Mouse (Mus musculus): Measurements from ENCODE around the gene Klf7. TPM values are rescaled to one million over a fixed set of nuclear protein-coding genes. Genes with fewer than 3 reads are reported as not detected.
A peak's percentile ranks its signal among the peaks of the same experiment; 100 is the strongest.

The Klf7 gene
- total RNA-seq, 2 experiments from 2014 or later = 77.8 to 78.3 TPM

- DNase-seq (ENCODE audit: low spot score in 2 of 2) = peak; percentile 28 to 51
Observed at GRCm38 (mm10) chr1:64066320-64067254, 55.5 kb downstream of the Klf7 start.

DNA sequence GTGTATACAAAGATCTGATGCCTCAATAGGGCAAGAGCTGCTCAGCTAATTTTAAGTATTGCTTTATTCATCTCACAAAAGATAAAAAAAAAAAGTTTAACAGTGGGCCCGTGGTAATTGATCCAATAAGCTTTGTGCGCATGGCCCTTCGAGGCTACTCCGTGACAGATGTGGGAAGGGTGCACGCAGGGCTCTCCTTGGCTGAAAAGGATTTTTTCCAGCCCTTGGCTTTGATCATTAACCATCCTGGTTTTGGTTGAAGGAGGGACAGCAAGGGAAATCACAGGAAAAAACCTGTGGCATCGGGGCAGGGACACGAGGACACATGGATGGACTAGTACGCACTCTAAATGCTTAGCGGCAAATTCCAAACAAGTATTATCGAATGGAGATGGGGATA lies 60.6 kb downstream of the Klf7 start:
- DNase-seq (ENCODE audit: low spot score in 2 of 2) = no peak

DNA sequence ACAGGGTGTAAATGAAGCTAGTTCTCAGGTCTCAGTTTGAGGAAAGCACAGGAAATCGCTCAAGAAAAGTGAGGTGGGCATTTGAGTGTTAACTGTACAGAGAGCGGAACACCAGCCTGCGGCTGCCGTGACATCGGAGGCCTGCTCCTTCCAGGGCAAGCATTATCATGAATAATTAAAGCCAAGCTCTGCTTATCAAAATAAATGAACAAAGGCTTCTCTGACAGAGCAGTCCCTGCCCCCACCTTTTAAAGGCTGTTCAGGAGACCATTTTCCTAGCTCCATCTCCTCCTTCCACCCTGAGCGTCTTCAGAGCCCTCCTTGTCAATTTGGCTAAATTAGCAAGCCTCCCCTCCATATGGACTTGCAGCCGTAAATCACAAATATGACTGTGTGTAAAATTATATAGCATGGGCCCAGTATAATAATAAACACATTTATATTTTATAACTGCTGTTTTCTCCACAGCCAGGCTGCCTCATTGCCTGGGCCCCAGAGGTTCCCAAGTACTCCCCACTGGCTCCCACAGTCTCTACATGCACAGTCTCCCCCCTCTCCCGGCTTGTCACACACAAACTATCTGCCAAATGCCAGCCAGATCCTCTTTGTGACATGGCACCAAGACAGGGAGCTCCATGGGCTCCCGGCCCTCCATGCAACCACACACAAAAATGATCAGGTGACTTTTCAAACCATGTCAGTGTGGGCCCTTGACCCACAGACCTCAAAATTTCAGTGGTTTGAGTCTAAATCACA lies 61.2 kb downstream of the Klf7 start:
- DNase-seq (ENCODE audit: low spot score in 2 of 2) = no peak

DNA sequence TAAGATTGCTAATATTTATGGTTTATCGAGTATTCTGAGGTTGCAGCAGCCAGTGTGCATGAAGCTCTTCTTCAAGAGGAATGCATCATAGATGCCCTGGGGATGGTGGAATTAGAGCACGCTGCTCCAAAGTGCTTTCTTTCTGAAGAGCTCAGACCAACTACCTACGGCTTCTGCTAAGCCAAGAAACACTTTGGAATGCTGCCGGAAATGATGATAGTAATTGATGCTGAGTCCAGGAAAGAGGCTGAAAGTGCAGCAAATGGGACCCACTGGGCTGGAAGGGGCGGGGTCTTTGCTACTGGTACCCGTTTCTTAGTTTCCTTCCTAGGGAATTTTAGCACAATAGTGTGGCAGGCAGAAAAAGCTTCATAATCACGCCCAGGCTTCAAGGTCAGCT lies 62.0 kb downstream of the Klf7 start:
- DNase-seq (ENCODE audit: low spot score in 2 of 2) = no peak

DNA sequence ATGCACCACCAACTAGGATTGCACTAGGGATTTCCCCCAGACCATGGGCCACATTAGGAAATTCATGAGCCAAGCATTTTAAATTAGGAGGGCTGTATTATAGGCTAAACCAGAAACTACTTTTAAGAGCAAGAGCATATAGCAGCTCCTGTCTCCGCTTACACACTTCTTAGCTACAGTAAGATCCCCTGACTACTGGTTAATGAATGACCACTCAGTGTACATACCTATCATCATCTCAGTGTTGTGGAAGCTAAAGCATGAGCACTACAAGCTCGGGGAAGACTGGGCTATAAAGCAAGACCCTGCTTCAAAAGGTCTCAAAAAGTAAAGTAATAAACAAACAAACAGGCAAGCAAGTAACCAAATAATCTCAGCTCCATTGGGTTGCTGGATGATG lies 65.5 kb downstream of the Klf7 start:
- DNase-seq (ENCODE audit: low spot score in 2 of 2) = no peak

- no peak for DNase-seq (ENCODE audit: low spot score in 2 of 2)
Observed at GRCm38 (mm10) chr1:64055978-64056377, 66.1 kb downstream of the Klf7 start.

DNA sequence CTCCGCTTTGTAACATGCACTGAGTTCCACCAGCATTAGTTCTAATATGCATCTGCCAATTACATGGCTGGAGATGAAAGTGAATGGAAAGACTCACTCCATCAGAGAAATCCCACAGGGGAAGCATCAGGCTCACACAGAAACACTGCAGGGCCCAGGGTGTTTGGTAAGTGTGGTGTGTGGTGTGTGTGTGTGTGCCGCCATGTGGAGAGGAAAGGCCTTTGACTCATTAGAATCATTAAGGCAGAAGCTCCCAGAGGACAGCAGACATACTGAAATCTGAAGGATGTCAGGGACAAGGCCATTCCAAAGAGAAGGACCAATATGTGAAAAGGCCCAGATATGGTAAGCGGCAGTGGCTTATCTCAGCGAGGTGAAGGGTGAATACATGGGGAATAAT lies 66.9 kb downstream of the Klf7 start:
- DNase-seq (ENCODE audit: low spot score in 2 of 2) = no peak

- DNase-seq (ENCODE audit: low spot score in 2 of 2) = no peak
Observed at GRCm38 (mm10) chr1:64052069-64052750, 69.9 kb downstream of the Klf7 start.

GRCm38 (mm10) chr1:64048567-64048966 lies 73.5 kb downstream of the Klf7 start:
- no peak for DNase-seq (ENCODE audit: low spot score in 2 of 2)

DNA sequence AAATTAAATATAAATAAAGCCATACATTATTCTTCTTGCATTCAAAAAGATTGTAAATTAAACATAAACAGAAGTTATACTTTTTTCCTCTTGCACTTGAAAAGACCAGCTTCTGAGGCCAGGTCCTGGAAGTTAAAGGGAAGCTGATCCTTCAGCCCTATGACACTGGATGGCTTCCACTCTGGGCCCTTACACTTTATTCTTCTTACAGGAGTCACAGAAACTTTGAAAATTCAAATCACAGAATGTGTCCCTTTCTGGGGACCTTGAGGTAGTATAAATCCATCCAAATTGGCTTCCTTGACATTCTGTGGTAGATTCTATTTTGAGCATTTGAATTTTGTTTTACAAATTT lies 75.3 kb downstream of the Klf7 start:
- no peak for DNase-seq (ENCODE audit: low spot score in 2 of 2)

GRCm38 (mm10) chr1:64046087-64046801 lies 75.8 kb downstream of the Klf7 start:
- DNase-seq (ENCODE audit: low spot score in 2 of 2) = no peak

GRCm38 (mm10) chr1:64044577-64044976 lies 77.5 kb downstream of the Klf7 start:
- no peak for DNase-seq (ENCODE audit: low spot score in 2 of 2)

DNA sequence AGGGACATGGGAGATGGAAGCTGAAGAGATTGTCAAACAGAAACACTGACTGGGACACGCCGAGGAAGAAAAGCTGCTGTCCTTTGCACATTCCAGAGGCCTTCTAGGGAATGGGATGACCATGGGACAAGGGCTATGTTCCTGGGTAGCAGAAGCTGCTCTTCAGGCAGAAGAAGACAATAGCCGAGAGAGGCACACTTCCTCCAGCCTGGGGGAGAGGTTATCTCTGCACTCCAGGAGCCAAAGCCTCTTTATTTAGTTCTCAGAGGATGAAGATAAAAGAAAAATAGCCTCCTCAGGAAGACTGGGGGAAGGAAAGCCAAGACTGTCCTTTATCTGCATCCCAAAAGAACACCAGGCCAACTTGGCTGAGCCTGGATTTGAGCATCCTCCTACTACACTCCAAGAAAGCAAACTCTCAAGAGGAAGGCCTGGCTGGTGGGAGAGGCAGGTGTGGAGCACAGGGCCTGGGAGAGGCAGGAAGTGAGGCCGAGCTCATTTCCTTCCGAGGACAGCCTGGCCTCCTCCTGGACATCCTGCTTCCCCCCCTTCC lies 81.2 kb downstream of the Klf7 start:
- DNase-seq (ENCODE audit: low spot score in 2 of 2) = no peak

GRCm38 (mm10) chr1:64040061-64040686 lies 81.9 kb downstream of the Klf7 start:
- DNase-seq (ENCODE audit: low spot score in 2 of 2) = no peak

GRCm38 (mm10) chr1:64038343-64038742 lies 83.7 kb downstream of the Klf7 start:
- DNase-seq (ENCODE audit: low spot score in 2 of 2) = no peak

- no peak for DNase-seq (ENCODE audit: low spot score in 2 of 2)
Observed at GRCm38 (mm10) chr1:64037800-64038199, 84.3 kb downstream of the Klf7 start.

GRCm38 (mm10) chr1:64036881-64037452 lies 85.1 kb downstream of the Klf7 start:
- no peak for DNase-seq (ENCODE audit: low spot score in 2 of 2)

DNA sequence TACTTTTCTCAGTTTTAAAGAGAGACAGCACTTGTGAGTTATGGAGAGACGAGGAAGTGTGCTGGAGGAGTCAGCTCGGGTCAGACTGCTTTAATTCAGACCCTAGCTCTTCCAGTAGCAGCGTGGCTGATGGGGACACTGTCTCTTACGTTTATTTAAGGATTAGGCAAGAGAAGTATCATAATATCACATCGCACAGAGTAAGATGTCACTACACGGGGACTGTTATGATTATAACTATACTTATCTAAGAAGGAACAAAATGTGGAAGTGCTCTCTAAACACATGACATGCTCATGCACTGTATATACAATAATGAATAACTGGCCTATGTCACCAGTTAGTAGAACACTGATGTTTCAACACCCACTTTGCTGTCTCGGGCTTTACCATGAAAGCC lies 86.3 kb downstream of the Klf7 start:
- DNase-seq (ENCODE audit: low spot score in 2 of 2) = no peak

- DNase-seq (ENCODE audit: low spot score in 2 of 2) = no peak
Observed at GRCm38 (mm10) chr1:64035087-64035791, 86.8 kb downstream of the Klf7 start.

Data from layer of hippocampus, postnatal 10 days (tissue).